Mouse (Mus musculus): Measurements from ENCODE around the gene Tmem240.
"Not testable (repeated sequence)": the region's sequence is repeated elsewhere in the genome, so short reads cannot be mapped to it uniquely, and the experiment has no call there.

Tmem240 gene

DNA sequence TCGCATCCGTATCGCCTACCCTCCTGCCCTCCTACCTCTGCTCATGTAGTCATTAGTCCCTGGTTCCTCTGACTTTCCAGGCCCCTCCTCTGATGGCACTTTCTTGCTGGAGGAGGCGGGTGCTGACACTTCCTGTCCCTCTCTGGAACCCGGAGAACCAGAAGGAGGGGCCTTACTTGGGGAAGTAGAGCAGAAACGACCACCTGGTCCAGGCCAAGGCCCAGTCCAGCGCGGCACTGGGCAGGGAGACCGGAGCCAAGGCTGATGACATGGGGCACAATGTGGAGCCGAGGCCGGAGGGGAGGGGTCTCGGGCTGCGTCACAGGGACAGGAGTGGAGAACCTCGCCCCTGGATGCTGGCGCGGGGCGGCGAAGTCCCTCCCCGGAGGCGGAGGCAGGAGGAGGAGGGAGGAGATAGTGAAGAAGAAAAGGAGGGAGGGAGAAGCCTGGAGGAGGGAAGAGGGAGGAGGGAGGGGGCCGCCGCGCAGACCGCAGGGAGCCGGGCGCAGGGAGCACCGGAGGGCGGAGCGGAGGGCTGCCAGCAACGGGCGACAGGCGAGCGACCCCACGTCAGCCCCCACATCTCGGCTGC lies at the start of gene Tmem240:
Tmem240 (plus strand) TSS at position 451 of the 592 bp plus-strand sequence.
- DNase-seq (ENCODE audit: low spot score) = peak; percentile 91

DNA sequence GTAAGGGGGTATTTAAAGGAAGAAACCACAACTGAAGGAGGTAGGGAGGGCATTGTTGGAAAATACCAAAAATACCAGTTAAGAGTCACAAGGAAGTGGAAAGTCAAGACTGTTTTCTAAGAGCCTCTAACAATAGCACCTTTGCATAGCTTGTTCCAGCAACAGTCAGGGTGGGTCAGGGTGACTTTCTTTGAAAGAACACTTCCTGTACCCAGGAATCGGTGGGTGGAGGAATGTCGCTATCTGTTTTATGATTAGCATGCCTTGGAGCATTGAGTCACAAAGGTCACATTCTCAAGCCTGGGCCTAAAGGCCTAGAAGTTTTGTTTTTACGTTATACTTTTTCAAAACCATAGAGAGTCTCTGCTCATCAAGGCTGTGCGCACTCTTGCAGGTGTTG lies 46.8 kb upstream of the Tmem240 start:
- not testable (repeated sequence) for DNase-seq (ENCODE audit: low spot score)

DNA sequence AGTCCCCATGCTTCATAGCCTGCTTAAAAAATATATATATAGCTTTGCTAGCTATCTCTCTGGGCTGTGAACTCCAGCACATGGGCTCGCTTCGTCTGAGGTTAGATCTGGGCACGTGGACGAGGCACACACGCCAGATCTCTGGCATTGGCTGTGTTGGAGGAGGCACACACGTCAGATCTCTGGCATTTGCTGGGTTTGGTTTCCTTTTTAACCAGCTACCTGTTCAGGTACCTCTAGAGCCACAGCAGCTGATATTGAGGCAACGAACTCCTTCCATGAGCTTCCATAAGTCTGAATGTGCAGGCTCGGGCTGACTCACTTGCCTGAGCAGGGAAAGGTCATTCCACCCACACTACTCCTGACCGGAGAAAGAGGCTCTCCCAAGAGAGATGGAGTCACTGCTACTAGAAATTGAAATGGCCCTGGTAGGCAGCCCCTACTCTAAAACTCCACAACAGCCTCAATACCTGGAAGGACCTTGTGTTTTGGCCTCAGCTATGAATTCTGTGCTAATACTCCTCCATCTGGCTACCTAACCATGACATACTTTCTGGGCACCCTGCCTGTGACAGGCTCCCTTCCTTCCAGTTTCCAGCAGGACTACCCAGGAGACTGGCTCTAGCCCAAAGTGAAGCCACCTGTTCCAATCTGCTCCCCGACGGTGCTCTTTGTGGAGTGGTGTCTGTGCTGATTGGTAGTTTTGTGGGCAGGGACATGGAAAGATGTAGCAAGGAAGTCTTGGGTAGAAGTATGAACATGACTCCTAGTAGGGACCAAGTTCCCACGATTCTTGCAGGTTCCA lies 43.8 kb upstream of the Tmem240 start:
- no peak for DNase-seq (ENCODE audit: low spot score)

DNA sequence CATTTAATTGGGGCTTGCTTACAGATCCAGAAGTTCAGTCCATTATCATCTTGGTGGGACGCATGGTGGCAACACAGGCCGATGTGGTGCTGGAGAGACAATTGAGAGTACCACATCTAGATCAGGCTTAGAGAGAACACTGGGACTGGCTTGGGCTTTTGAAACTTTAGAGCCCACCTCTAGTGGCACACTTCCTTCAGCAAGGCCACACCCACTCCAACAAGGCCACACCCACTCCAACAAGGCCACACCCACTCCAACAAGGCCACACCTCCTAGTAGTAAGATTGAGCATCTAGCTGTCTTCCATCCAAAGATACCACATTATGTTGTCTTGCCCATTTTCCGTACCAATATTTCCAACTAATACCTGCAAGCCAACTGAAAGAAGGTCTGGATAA lies 42.2 kb upstream of the Tmem240 start:
- DNase-seq (ENCODE audit: low spot score) = no peak

DNA sequence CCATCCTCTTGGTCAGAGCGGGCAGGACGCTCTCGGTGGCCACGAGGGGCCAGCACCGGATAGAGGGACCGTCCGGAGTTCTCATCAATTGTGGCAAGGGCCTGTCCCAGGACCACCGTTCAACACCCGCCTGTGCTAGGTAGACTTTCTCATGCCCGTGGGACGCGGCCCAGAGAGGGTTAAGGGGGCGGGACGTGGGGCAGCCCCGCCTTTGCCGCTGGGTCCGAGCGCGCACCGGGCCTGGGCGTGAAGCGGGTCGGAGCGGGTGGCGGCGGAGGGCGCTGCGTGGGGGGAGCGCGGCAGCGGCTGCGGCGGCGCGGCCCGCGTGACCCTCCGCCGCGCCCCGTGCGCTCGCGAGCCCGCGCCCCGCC lies 40.5 kb upstream of the Tmem240 start, which contains the start of gene Fndc10:
Fndc10 (plus strand) TSS at position 232 of the 371 bp plus-strand sequence.
- DNase-seq (ENCODE audit: low spot score) = peak; percentile 32

DNA sequence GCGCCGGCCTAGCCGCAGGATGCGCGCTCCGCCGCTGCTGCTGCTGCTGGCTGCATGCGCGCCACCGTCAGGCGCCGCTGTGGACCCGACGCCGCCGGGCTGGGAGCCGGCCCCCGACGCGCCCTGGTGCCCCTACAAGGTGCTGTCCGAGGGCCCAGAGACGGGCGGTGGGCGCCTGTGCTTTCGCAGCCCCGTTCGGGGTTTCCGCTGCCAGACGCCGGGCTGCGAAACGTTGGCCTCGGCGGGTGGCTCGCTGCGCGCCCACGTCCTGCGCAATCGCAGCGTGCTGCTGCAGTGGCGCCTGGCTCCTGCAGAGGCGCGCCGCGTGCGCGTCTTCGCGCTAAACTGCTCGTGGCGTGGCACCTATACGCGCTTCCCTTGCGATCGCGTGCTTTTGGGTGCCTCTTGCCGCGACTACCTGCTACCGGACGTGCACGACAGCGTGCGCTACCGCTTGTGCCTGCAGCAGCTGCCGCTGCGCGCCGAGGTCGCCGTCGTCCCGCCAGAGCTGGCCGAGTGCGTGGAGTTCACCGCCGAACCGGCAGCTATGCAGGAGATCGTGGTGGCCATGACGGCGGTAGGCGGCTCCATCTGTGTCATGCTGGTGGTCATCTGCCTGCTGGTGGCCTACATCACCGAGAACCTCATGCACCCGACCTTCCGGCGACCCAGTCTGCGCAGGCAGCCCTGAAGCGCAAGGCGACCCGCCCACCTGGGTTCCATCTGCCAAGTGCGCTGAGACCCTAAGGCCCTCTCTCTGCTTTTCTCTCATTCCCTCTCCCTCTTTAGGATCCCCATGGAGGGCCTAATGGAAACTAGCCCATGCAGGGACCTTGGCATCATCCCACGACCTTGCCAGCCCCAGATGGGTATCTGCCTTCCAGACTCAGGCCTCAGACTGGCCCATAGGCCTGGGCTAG lies 39.9 kb upstream of the Tmem240 start:
- DNase-seq (ENCODE audit: low spot score) = peak; percentile 38

DNA sequence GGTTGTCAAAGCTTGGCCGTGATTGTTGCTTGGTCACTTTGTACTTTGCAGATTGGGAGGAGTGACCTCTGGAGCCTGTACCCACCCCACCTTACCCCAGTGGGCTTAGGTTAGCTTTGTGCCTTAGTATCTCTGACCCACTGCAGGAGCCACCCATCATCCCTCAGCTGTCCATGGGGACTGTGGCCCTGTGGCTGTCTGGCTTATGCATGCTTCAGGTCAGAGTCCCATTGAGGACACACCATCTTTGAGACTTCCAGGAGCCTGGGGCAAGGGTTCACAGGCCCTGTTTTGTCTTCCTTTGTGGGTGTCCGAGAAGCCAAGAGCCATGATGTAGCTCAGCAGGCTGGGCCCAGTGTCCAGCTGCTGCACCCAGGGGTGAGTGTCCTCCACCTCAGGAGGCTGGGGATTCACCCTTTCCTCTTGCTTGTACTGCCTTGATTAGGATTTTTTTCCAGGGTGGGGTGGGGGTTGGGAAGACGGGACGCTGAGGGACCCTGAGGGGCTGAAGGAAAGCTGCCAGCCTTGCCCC lies 39.0 kb upstream of the Tmem240 start:
- DNase-seq (ENCODE audit: low spot score) = no peak

DNA sequence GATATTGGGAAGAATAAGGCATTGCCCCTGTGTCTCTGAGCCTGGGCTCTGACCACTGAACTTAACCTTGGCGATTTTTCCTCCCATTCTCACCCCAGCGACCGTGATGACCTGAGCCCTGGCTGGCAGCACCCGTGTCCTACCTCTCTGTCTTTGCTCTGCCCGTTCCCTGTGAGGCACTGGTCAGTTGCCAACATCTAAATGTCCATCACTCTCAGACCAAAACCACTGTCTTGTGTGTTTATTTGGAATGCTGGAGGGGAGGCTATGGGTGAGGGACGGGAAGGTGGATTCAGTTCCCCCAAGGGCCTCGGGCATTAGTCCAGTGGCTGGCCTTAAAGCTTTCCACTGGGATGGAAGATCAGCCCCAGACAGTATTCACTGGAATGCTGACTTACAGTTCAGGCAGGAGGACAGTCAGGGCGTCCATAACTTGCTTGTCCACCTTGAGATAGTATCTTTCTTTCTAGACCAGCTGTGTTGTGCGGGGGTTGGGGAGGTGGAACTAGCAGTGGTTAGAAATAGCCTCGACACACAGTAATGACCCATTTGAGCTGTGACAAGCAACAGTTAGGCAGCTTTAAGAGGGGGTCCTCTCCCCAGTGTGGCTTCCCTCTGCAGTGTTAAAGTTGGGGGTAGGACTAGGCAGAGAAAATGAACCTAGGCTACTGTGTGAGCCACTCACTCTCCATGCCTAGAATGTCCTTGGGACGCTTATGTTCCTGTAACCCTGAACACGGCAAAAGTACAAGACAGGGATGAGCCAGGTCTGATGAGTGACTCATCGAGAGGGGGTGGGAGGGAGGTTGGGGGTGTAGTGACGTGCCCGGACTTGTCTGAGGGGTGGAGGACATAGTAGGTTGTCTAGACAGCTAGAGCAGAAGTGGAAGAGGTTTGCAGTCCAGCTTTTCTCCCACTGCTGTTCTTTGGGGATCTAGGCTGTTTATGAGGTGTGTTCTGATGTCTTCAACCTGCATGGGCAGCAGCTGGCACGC lies 38.0 kb upstream of the Tmem240 start:
- no peak for DNase-seq (ENCODE audit: low spot score)

DNA sequence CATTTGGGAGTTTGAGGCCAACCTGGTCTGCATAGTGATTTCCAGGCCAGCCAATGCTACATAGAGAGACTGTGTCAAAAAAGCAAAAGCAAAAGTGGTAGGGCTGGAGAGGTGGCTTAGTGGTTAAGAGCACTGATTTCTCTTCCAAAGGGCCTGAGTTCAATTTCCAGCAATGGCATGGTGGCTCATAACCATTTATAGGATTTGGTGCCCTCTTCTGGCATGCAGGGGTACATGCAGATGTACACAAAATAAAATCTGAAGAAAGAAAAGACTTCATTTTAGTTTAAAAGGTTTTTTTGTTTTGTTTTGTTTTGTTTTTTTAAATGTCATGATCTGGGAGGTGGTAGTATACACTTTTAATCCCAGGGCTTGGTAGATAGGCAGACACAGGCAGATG lies 34.2 kb upstream of the Tmem240 start:
- no peak for DNase-seq (ENCODE audit: low spot score)

DNA sequence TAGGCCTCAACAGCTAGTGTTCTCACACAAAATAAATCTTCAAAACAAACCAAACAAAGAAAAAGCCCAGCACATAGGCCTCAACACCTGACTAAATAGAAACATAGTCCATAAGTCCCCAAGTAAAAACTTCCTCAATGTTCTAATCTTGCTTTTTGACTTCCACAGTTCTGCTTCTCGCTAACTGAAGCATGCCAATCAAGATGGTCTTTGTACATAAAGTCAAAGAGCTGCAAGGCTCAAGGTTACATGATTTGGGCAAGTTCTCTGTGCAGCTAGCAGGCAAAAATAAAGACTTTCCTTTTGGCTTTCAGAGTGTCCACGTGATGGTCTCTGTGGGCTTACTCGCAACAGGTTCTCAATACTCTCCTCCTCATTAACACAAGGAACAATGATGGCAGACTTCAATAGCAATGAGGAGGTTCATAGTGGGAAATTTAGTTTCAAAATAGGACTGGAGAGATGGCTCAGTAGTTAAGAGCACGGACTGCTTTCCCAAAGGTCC lies 31.1 kb upstream of the Tmem240 start:
- DNase-seq (ENCODE audit: low spot score) = no peak

DNA sequence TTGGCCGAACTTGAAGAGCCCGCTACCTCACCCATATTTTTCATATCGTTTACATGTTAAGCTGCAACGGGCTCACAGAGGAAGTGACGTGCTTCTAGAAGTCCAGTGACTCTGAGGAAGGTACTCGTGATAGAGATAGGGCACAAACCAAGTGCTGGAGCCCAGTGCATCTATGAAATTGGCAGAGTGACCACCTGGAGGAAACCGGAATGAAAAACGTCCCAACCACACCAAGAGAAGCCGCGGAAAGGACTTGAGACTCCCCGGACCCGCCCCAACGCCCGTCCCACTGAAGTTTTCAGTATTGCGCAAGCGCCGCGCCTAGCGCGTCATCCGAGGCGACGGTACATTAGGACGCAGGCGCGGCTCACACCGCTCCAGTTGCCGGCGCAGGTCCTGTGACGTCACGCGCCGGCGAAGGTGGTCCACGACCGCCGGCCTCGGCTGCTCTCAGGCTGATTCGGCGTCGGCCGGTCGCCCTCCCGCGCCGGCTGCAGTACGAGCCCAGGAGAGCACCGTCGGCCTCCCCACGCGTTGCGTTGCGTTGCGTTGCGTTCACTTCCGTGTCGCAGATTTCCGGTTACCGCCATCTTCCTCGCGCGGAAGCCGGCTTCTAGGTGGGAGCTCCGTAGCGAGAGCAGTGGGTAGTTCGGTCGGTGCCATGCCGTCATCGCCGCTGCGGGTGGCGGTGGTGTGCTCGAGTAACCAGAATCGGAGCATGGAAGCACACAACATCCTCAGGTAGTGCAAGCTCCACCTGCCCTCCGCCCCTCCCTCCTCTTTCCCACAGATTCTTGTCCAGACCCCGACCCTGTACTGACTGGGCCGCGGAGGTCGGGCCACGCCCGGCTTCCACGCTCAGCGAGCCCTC lies 29.6 kb upstream of the Tmem240 start, which contains the start of gene Ssu72:
Ssu72 (plus strand) TSS at position 80 of the 871 bp plus-strand sequence.
- peak; percentile 93 for DNase-seq (ENCODE audit: low spot score)

DNA sequence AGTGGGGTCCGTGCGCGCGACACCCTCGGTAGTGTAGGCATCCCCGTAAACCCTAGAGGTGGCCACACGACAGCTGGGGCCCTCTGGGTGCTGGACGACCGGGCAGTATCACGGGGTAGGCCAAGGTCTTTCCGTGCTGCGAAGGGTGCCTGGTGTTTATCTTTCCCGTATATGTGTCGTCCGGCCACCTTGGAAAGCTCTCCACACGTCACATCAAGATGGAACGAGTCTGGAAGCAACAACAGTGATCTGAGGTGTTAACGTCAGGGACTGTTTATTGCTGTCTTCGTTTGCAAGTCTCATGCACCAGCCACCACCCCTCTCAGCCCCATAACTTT lies 29.0 kb upstream of the Tmem240 start:
- DNase-seq (ENCODE audit: low spot score) = no peak

DNA sequence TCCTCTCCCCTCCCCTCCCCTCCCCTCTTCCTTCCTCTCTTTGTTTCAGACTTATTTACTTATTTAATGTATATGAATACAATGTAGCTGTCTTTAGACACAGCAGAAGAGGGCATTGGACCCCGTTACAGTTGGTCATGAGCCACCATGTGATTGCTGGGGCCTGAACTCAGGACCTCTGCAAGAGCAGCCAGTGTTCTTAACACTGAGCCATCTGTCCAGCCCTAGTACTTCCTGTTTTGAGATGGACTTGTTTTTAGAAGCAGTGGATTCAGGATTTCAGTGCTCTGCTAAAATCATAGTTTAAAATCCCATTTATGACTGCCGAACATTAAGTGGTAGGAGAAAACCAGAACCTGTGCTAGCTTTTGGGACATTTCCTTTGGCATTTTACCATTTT lies 26.0 kb upstream of the Tmem240 start:
- no peak for DNase-seq (ENCODE audit: low spot score)

DNA sequence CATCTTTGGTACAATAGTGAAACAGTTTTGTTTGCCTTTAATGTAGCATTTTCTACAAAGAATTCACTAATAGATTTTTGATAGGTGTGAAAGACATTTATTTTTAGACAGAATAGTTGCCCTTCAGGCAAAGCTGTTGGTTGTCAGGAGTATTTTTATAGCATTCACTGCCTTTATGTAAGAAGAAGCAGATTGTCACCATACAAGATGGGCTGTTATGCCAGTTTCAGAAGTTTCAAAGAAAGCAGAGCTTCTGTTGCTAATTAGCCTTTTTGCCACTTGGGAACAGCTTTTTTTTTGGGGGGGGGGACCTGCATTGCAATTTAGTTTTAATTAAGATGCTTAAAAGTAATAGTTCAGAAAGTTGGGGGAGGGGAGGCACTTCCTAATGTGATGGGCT lies 25.6 kb upstream of the Tmem240 start:
- DNase-seq (ENCODE audit: low spot score) = no peak

DNA sequence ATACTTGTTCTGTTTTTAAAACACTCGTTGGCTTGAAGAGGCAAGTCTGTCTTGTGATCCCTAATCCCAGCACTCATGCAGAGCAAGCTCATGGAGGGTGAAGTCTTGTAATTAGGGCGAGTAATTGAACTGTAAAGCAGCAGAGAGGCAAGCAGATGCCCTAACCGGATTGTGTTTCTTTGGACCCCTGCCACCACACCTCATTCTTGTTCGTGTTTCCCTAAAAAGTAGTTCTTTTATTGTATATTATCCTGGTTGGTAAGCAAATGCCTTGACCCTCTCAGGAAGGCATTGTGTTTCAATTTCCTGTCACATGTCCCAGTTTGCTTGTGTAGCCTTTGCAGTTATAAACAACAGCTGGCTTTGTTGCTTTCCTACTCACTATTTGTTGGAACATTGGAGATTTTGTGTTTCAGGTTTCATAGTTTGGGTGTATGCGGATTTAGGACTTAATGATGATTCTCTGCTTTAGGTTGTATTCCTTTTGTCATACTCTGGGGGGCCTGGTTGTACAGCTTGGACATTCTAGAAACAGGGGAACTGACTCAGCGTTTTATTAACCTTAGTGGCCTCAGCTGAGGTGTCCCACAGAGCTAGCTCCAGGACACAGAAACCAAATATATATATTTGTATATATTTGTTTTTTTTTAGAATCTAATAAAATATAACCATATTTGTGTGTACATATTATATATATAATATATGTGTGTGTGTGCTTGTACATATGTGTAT lies 23.9 kb upstream of the Tmem240 start:
- DNase-seq (ENCODE audit: low spot score) = no peak

DNA sequence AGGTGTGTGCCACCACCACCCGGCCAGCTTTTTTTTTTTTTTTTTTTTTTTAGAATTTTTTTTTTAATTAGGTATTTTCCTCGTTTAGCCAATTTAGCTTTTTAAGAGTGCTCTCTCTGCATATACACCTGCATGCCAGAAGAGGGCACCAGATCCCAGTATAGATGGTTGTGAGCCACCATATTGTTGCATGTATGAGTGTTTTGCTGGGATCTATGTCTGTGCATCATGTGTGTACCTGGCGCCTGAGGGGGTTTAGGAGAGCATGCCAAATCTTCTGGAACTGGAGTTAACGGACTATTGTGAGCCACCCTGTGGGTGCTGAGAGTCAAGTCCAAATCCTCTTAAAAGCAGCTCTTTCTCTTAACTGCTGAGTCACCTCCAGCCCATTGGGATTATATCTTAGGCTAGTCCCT lies 12.9 kb upstream of the Tmem240 start:
- peak; percentile 29 for DNase-seq (ENCODE audit: low spot score)

DNA sequence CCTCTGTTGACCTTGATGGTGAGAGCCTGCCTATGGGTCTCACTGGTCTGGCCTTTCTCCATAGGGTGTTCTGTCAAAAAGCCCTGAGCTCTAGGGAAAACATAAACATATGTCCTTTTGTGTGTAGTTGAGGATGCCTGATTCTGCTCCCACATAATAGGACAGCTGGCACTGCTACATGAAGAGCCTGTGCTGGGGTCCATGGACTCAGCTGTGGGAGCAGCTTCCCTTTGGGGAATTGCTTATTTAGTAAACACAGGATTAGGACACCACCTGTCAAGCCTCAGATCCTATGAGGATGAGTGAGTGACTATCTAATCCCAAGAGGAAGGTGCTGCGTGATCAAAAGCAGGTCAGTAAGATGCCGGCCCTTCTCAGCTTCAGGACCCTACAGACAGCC lies 6.6 kb upstream of the Tmem240 start:
- DNase-seq (ENCODE audit: low spot score) = no peak

DNA sequence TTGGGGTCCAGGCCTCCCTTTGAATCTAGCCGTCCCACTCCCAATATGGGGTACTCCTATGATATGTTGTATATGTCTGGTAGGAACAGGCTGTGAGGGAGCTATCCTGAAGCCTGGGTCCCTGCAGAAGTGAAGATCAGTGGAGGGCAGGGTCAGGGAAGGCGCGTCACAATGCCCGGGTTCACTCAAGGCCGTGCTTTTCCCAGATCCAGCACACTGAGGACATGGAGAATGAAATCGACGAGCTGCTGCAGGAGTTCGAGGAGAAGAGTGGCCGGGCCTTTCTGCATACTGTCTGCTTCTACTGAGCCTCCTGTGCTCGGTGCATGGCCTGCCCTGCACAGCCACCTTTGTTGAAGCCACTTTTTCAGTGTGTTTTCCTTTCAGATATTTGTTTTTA lies 1.3 kb upstream of the Tmem240 start:
- DNase-seq (ENCODE audit: low spot score) = no peak
